Mouse (Mus musculus) E14TG2a.4 (cell line): ENCODE results near the gene Col6a2.

Source experiments
- CTCF ChIP-seq: conservative IDR thresholded peaks from 2 replicates; pipeline ENCODE4 v1.5.1; 2014; ENCODE audit warnings: low read length
- NANOG ChIP-seq: IDR thresholded peaks from 2 replicates; pipeline ENCODE4 v1.6.1; 2014; ENCODE audit warnings: borderline replicate concordance, low read length, mixed read lengths
- POU5F1 ChIP-seq: IDR thresholded peaks from 2 replicates; pipeline ENCODE4 v1.6.1; 2014; ENCODE audit warnings: low read length, borderline replicate concordance

DNA sequence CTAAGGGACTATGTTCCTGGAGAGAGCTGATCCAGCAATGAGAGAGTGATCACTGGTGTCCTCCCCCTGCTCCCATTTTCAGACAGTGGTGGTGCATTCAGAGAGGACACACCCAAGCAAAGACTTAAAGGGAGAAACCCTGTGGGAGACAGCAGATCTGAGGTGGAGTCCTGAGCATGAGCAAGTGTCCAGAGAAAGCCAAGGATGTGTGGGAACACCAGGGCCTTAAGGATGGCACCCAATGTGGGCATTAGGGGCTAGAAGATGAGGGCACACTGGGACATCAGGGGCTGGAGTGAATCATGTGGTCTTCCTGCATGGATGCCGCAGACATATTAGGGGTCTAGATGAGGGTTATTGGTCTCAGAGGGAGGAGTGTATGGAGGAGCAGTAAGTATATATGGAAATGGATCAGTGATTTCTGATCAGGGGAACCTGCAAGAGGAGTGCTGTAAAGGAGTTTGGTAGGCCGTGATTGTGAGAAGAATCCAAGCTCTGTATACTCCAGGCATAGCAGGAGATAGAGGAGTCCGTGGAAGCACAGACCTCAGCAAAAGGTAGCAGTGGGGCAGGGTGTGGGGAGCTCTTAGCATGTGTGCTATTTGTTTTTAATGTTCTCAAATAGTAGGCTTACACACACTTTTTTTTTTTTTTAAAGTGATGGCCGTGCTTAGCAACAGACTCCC is 45.0 kb upstream of the Col6a2 start:
- TF ChIP-seq CTCF = no peak
- TF ChIP-seq NANOG = no peak
- no peak for TF ChIP-seq POU5F1
